Mouse (Mus musculus) stomach, postnatal 0 days (tissue): ENCODE data around the gene Nfil3. TPM values are rescaled to one million over a fixed set of nuclear protein-coding genes. Genes with fewer than 3 reads are reported as not detected.

Experiments used
- ATAC-seq: fragments of 200-750 bp; cut with Nextera tagmentation; 2 replicates; pipeline ENCODE4 v1.8.0; 2017; ENCODE audit not compliant: low FRiP score, low TSS enrichment
- DNase-seq: peaks from one replicate; pipeline ENCODE4 v3.0.0-alpha.2; 2016; ENCODE audit warnings: low spot score
- H3K27ac ChIP-seq: fragments of 300-500 bp; sonication (generic); replicated peaks from 2 replicates; pipeline ENCODE4 v1.5.1; 2014; ENCODE audit warnings: mild to moderate bottlenecking, control low read depth
- H3K27me3 ChIP-seq: fragments of 300-500 bp; sonication (generic); 2 replicates; pipeline ENCODE4 v1.6.1; 2014; ENCODE audit warnings: low read length; ENCODE audit not compliant: control insufficient read depth, insufficient read depth
- H3K36me3 ChIP-seq: fragments of 300-500 bp; sonication (generic); 2 replicates; pipeline ENCODE4 v1.6.1; 2014; ENCODE audit warnings: low read length, mixed read lengths; ENCODE audit not compliant: control insufficient read depth, insufficient read depth
- H3K4me1 ChIP-seq: fragments of 300-500 bp; sonication (generic); replicated peaks from 2 replicates; pipeline ENCODE4 v1.6.1; 2014; ENCODE audit warnings: antibody characterized with exemption; ENCODE audit not compliant: control insufficient read depth, insufficient read depth
- H3K4me2 ChIP-seq: fragments of 300-500 bp; sonication (generic); replicated peaks from 2 replicates; pipeline ENCODE4 v1.6.1; 2014; ENCODE audit warnings: low read depth, mild to moderate bottlenecking, control low read depth, moderate library complexity
- H3K4me3 ChIP-seq: fragments of 300-500 bp; sonication (generic); 2 replicates; pipeline ENCODE4 v1.5.1; 2014; ENCODE audit warnings: low read depth, low read length, control low read depth
- H3K9ac ChIP-seq: fragments of 300-500 bp; sonication (generic); 2 replicates; pipeline ENCODE4 v1.6.1; 2014; ENCODE audit warnings: mild to moderate bottlenecking, low read length, control low read depth, mixed read lengths
- H3K9me3 ChIP-seq: fragments of 300-500 bp; sonication (generic); 2 replicates; pipeline ENCODE4 v1.6.1; 2016; ENCODE audit warnings: low read length; ENCODE audit not compliant: control insufficient read depth
- CTCF ChIP-seq: IDR thresholded peaks from 2 replicates; pipeline ENCODE4 v1.5.1; 2016; ENCODE audit warnings: antibody characterized with exemption, low read depth, mild to moderate bottlenecking, moderate library complexity
- EP300 ChIP-seq: optimal IDR thresholded peaks from 2 replicates; pipeline ENCODE3; 2016; ENCODE audit warnings: antibody characterized with exemption
- WGBS: fragments of 180-500 bp; shearing (Covaris S2); extraction: QIAGEN DNeasy Blood & Tissue Kit; methylation state at CpG from one replicate; pipeline ENCODE4 v1.1.7; 2014; 5-methylcytosine and 5-hydroxymethylcytosine counted together
- polyA plus RNA-seq: library from polyadenylated mRNA; unstranded; fragments of >200 nt; fragmentation: Nextera tagmentation; extraction: Ambion mirVana; gene quantifications from 2 replicates; pipeline ENCODE4 v1.2.1, GENCODE M21; 2015

Gene Nfil3
- polyA plus RNA-seq: 14.4 and 16.4 TPM in 2 replicates

DNA sequence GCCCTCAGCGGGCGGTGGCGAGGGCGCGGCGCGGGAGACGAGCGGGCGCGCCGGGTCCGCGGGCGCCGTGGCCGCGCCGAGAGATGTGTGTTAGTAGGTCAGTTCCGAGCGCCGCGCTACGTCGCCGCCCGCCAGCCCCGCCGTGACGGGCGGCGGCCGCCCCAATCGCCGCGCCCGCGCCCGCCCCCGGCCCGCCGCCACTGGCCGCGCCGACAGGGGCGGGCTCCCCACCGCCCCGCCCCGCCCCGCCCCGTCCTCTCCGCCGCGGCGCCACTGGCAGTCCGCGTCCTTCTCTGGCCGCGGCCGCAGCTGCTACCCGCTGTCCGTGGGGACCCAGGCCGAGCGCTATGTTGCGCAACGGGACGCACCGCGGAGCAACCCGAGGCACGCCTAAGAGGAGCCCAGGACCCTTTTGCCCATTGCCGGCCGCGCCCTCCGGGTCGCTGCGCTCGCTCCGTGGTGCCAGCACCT lies at the start of gene Nfil3:
Gene Nfil3, minus strand, starts transcription at position 123 of the 471 bp plus-strand sequence.
- TF ChIP-seq CTCF: no peak
- TF ChIP-seq EP300: no peak
- Histone ChIP-seq H3K4me3 (peak within 1 kb of the TSS; percentile 92), H3K36me3 (no peaks in the 10 kb centered on the region), H3K27ac (peak within 1 kb of the TSS; percentile 98), H3K9me3 (no peaks in the 10 kb centered on the region), H3K4me2 (peak within 1 kb of the TSS; percentile 98), H3K9ac (peak within 1 kb of the TSS; percentile 97), H3K27me3 (no peaks in the 10 kb centered on the region), H3K4me1 (0 out of 2 replicates have a peak, but pooled peaks cover 11% of the 10 kb centered on the region)
- DNase-seq (peak; percentile 89), ATAC-seq (peak; percentile 92)
- 0% methylated on average over 10 of the region's 79 CpGs for WGBS

DNA sequence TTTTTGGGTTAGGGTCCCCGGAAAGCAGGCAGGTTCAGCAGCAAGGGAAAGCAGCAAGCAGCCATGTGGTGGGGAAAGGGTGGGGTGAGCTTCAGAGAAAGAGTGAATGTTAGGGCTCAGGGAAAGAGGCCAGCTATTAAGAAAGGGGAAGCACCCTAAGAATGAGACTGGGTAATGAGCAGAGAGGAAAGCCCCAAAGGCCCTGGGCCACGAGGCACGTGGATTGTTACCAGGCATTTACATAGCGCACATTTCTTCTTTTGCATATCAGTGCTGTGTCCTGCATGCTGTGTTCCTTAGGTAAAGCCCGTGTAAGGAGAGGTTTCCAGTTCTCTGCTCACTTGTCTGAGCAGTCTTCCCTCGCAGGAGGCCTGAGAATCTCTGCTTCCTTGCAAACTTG lies 43.4 kb upstream of the Nfil3 start:
- Histone ChIP-seq H3K9ac (no peak overlapping the region), H3K27me3 (no peaks in the 10 kb centered on the region), H3K4me1 (no peaks in the 10 kb centered on the region), H3K36me3 (no peaks in the 10 kb centered on the region), H3K9me3 (no peaks in the 10 kb centered on the region), H3K4me3 (no peak overlapping the region), H3K27ac (no peak overlapping the region), H3K4me2 (no peak overlapping the region)
- 37% methylated on average over 6 of the region's 6 CpGs for WGBS
- no peak for TF ChIP-seq EP300
- TF ChIP-seq CTCF: no peak
- DNase-seq (no peak), ATAC-seq (peak; percentile 12; the same call in 1 of the 2 replicates)

DNA sequence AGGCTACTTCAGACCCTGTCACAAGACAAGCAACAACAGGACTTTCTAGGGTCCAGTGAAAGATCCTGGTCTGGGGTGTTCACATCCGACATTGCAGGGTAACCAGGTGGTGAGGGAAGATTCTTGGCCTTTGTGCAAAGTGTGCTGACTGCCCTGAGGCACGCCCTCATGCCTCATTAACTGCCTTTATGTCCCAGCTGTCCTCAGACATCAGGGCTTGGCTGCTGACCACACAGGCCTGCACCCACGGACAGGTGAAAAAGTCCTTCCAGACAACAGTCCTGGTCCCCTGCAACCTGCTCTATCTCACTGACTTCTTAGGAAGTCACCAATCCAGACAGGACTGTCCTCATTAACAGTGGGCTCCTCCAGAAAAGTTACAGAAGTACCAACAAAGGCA lies 39.4 kb upstream of the Nfil3 start:
- Histone ChIP-seq H3K36me3 (no peaks in the 10 kb centered on the region), H3K27me3 (no peaks in the 10 kb centered on the region), H3K27ac (no peak overlapping the region), H3K9ac (no peak overlapping the region), H3K4me1 (no peaks in the 10 kb centered on the region), H3K4me3 (no peak overlapping the region), H3K9me3 (no peaks in the 10 kb centered on the region), H3K4me2 (no peak overlapping the region)
- TF ChIP-seq CTCF: no peak
- TF ChIP-seq EP300: no peak
- 90% methylated on average over 3 of the region's 3 CpGs for WGBS
- ATAC-seq (no peak), DNase-seq (no peak)

DNA sequence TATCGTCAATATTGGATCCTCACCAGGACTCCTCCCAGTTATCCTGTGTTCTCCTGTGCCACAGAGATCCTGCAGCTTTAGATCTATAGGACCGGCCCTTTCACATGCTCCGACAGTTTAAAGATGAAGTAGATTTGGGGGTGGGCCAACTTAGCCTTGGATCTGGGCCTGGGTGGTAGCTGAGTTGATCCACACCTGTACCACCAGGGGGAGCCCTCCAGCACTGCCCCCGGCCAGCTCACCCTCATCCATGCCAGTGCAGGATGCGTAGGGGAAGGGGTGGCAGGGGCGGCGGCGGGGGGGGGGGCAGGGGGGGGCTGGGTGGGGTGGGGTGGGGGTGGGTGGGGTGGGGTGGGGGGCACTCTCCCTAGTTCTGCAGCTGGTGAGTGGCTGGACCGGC lies 38.7 kb upstream of the Nfil3 start:
- Histone ChIP-seq H3K4me3 (no peak overlapping the region), H3K9ac (no peak overlapping the region), H3K9me3 (no peaks in the 10 kb centered on the region), H3K27ac (no peak overlapping the region), H3K27me3 (no peaks in the 10 kb centered on the region), H3K4me1 (no peaks in the 10 kb centered on the region), H3K4me2 (no peak overlapping the region), H3K36me3 (no peaks in the 10 kb centered on the region)
- TF ChIP-seq EP300 (no peak), CTCF (peak; percentile 57)
- ATAC-seq (no peak), DNase-seq (peak; percentile 26)
- 67% methylated on average over 6 of the region's 9 CpGs for WGBS

DNA sequence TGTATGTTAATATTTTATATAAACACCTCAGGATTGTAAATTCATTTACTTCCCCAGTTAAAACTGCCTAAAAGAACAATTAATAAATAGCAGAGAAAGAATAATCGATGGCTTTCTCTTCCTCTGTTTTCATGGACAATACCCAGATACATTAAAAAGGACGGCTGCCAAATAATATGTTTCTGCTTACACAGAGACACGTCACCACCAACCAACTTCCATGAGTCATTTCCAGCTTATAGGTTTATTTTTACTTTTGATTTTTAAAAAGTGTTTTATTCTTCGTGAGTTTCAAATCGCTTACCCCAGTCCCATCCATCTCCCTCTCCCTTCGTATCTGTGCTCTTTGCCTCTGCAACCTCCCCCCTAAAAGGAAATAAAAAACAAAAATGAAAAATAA lies 38.1 kb upstream of the Nfil3 start:
- Histone ChIP-seq H3K9me3 (no peaks in the 10 kb centered on the region), H3K9ac (no peak overlapping the region), H3K27me3 (no peaks in the 10 kb centered on the region), H3K4me1 (no peaks in the 10 kb centered on the region), H3K4me2 (no peak overlapping the region), H3K27ac (no peak overlapping the region), H3K36me3 (no peaks in the 10 kb centered on the region), H3K4me3 (no peak overlapping the region)
- ATAC-seq (no peak), DNase-seq (no peak)
- no peak for TF ChIP-seq EP300
- 63% methylated on average over 6 of the region's 6 CpGs for WGBS

DNA sequence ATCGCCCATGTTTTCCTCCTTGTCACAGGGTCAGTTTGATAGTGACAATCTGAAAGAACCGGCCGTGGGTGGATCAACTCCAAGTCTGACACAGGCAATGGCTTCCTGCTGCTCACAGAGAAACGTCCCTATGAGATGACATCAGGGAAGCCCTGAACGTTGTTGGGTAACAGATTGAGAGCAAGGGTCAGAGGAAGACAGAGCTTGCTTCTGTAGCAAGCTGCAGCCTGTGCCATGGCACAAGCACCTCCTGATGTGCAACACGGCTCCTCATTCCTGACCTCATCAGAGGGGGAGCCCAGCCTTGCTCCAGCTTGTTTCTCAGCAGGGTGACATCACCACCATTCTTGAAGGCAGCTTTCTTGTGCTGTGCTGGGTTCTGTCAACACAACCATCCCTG lies 37.1 kb upstream of the Nfil3 start:
- H3K27me3 ChIP-seq: no peaks in the 10 kb centered on the region
- H3K9me3 ChIP-seq: no peaks in the 10 kb centered on the region
- DNase-seq (no peak), ATAC-seq (peak; percentile 65; the same call in 1 of the 2 replicates)
- no peaks in the 10 kb centered on the region for H3K36me3 ChIP-seq
- H3K4me1 ChIP-seq: no peaks in the 10 kb centered on the region
- H3K9ac ChIP-seq: no peak overlapping the region
- H3K27ac ChIP-seq: no peak overlapping the region
- no peak overlapping the region for H3K4me3 ChIP-seq
- 48% methylated on average over 6 of the region's 6 CpGs for WGBS
- no peak overlapping the region for H3K4me2 ChIP-seq
- TF ChIP-seq EP300 (no peak), CTCF (no peak)
